Mouse (Mus musculus): ENCODE results near the gene Ulk4. TPM values are rescaled to one million over a fixed set of nuclear protein-coding genes. Genes with fewer than 3 reads are reported as not detected.
A peak's percentile ranks its signal among the peaks of the same experiment; 100 is the strongest.
"Not testable (repeated sequence)": the region's sequence is repeated elsewhere in the genome, so short reads cannot be mapped to it uniquely, and the experiment has no call there.

Ulk4 gene
- polyA plus RNA-seq, 1 experiment from 2014 or later, result 167 TPM

DNA sequence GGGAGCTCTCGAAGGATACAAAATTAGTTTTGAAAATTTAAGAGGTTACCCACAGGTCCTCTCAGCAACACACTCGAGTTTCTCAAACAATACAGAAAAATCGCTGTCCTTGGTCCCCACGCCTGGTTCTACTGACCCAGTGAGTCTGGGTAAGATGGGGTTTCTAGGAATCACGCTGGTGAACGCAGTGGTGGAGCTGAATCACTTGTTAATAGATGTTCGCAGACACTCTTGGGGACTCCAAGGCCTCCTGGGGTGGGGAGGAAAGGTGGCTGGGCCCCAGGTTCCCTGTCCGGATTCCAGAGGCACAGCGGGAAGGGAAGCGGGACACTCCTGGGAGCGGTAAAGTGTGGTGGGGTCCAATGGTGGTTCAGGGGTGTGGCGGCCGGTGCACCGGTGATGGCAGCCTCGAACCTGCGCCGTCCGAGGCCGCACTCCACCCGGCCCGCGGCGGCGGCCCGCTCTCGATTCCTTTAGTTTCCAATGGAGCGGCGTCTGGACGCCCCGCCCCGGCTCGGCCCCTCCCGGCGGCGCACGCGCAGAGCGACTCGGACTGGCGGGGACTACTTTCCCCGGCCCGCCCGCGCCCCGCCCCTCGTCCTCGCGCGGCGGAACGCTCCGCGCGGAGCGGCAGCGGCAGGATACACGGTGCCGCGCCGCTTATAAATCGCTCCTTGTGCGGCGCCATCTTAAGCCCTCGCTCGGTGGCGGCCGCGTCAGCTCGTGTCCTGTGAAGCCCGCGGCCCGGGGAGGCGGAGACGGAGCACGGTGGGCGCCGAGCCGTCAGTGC lies 344.0 kb downstream of the Ulk4 start:
- 6% methylated on average over 76 of the region's 78 CpGs for WGBS
- Histone ChIP-seq H3K4me2 (replicated peaks) (peak overlapping the region; percentile 98), H3K4me3 (peak overlapping the region; percentile 92), H3K4me1 (peaks cover 31% of the 10 kb centered on the region), H3K27ac (peak overlapping the region; percentile 91), H3K36me3 (peaks cover 4% of the 10 kb centered on the region; the same call in 1 of the 2 replicates), H3K9me3 (no peaks in the 10 kb centered on the region), H3K9ac (peak overlapping the region; percentile 96), H3K27me3 (no peaks in the 10 kb centered on the region)
- ATAC-seq (ENCODE audit: low FRiP score, low read depth), result peak; percentile 90

DNA sequence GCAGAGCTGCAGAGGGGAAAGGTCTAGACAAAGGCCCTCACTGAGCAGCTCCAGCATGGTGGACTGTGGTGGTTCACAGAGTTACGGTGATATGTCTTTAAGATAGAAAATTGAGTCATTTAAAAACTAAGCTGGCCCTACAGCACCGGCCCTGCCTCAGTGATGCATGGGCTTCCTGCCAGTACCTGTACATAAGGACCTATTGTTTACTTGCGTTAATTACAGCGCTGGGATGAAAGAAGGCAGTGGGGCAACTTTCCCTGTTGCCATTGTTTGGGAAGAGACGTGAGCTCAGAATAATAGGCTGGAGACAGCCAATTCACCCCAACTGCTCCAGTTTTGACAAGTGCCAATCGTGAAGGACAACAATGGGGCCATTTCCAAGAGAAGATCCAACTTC lies 344.6 kb downstream of the Ulk4 start:
- no peak overlapping the region for H3K27ac ChIP-seq
- H3K4me1 ChIP-seq, result peaks cover 25% of the 10 kb centered on the region
- no peak overlapping the region for H3K4me3 ChIP-seq
- H3K9me3 ChIP-seq, result no peaks in the 10 kb centered on the region
- WGBS, result 71% methylated on average over 6 of the region's 6 CpGs
- 0 out of 2 replicates have a peak, but pooled peaks cover under 1% of the 10 kb centered on the region for H3K36me3 ChIP-seq
- H3K27me3 ChIP-seq, result no peaks in the 10 kb centered on the region
- H3K9ac ChIP-seq, result no peak overlapping the region
- H3K4me2 ChIP-seq (replicated peaks), result no peak overlapping the region
- ATAC-seq (ENCODE audit: low FRiP score, low read depth), result no peak

DNA sequence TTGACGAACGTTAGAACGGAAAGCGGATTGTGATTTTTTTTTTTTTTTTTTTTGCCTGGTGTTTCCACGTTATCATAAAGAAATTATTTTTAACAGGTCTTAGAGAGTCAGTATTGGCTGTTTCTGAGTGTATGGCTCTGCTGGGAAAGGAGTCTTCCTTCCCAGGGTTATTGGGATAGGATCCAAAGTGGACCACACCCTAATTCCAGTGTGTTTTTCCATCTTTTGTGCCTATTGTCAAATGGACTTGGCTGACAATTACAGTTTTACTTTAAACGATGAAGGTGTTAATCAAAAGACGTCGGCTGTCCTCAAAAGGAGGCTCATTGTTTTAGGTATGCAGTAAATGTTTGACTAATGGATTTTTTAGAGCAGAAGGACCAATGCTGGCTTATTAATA lies 346.2 kb downstream of the Ulk4 start:
- Histone ChIP-seq H3K36me3 (no peaks in the 10 kb centered on the region), H3K4me2 (replicated peaks) (no peak overlapping the region), H3K4me3 (no peak overlapping the region), H3K9ac (no peak overlapping the region), H3K4me1 (peaks cover 13% of the 10 kb centered on the region), H3K27me3 (no peaks in the 10 kb centered on the region), H3K27ac (no peak overlapping the region), H3K9me3 (no peaks in the 10 kb centered on the region)
- ATAC-seq (ENCODE audit: low FRiP score, low read depth), result no peak
- 75% methylated on average over 8 of the region's 8 CpGs for WGBS

DNA sequence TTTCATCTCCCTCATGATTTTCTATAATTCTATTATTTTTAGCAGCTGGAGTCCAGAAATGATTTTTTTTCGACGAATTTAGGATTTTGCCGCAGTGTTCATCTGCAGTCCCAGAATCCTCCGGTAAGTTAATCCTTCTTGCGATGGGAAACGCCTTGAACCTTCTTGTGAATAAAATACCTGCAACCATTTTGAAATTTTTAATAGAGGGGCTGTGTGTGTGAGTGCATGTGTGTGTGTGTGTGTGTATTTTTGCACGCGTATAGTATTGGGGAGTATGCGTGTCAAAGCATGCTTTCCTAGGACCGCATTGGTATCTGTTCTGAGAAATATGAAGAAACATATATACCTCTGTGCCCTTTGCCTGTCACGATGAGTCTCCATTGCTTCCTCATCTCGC lies 347.0 kb downstream of the Ulk4 start:
- Histone ChIP-seq H3K4me2 (replicated peaks) (no peak overlapping the region), H3K27ac (no peak overlapping the region), H3K27me3 (no peaks in the 10 kb centered on the region), H3K36me3 (no peaks in the 10 kb centered on the region), H3K4me1 (peaks cover 5% of the 10 kb centered on the region), H3K9ac (no peak overlapping the region; the same call in 1 of the 2 replicates), H3K4me3 (no peak overlapping the region), H3K9me3 (no peaks in the 10 kb centered on the region)
- no peak for ATAC-seq (ENCODE audit: low FRiP score, low read depth)
- 94% methylated on average over 12 of the region's 12 CpGs for WGBS

DNA sequence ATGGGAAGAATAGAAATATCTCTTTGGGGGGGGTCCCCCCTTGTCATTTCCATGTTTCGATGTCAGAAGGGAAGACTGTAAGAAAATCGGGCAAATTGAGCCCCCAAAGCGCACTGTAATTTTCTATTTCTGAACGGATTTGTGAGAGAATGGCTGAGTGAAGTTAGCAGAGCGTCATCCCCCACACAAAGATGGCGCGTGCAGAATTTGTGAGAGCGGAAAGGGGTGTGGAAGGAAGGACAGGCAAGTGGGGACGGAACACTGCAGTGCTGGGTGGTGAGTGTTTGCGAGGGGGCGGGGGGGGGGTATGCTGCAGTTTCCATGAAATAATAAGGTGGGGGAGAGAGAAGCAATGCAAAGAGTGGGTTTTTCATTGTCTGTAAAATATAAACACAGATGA lies 347.9 kb downstream of the Ulk4 start, which contains the start of gene Ctnnb1:
TSS of gene Ctnnb1 (plus strand) at position 136 of the 400 bp plus-strand sequence.
- Histone ChIP-seq H3K9ac (no peak within 1 kb of the TSS), H3K4me3 (no peak within 1 kb of the TSS), H3K36me3 (no peaks in the 10 kb centered on the region), H3K4me2 (replicated peaks) (no peak within 1 kb of the TSS), H3K27ac (no peak within 1 kb of the TSS), H3K4me1 (peaks cover 3% of the 10 kb centered on the region), H3K27me3 (no peaks in the 10 kb centered on the region), H3K9me3 (no peaks in the 10 kb centered on the region)
- WGBS, result 78% methylated on average over 11 of the region's 11 CpGs
- ATAC-seq (ENCODE audit: low FRiP score, low read depth), result no peak

DNA sequence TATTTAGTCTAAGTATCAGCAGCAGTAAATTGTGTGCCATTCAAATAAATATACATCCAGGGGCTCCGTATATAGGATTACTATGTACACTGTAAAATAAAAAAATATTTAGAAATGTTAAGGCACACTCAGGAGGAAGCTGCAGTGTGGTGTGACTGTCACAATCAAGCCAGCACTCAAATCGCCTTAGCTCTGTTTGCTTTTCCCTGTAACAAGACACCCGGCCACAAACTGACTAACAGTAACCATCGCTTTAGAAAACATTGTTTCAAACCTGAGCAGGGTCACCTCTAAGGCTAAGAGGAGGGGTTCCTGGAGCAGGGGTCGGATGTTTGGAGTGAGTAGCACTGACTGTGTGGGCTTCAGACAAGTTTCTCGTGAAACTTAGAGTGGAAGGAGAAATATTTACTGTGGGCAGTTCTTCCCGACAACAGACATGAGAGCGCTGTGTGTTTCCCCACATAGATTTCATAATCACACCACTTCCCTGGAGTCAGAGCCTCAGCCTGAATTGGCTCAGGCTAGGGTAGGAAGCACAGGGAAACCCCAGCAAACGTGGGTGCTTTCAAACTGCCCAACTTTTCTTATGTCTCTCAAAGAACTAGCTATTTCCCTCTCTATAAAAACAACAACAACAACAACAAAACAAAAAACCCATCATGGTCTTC lies 349.9 kb downstream of the Ulk4 start:
- ATAC-seq (ENCODE audit: low FRiP score, low read depth), result no peak
- no peak overlapping the region for H3K9ac ChIP-seq
- 23% methylated on average over 9 of the region's 9 CpGs for WGBS
- no peak overlapping the region for H3K4me3 ChIP-seq
- H3K9me3 ChIP-seq, result no peaks in the 10 kb centered on the region
- no peak overlapping the region for H3K4me2 ChIP-seq (replicated peaks)
- H3K27ac ChIP-seq, result no peak overlapping the region
- H3K27me3 ChIP-seq, result no peaks in the 10 kb centered on the region
- peaks cover 8% of the 10 kb centered on the region; the same call in 1 of the 2 replicates for H3K4me1 ChIP-seq
- no peaks in the 10 kb centered on the region for H3K36me3 ChIP-seq

DNA sequence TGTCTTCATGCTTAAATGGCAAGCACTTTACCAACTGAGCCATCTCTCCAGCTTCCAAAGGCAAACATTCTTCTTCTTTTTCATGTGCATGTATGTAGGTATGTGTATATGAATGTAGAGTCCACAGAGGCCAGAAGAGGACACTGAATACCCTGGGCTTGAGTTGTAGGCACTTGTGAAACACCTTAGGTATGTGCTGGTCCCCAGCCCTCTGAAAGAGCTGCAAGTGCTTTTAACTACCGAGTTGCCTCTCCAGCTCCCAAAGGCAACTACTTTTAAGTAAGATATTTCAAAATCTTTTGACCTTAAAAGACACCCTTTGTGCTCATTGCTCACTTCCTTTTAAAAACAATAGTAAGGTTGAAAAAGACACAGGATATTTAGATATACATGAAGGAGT lies 350.9 kb downstream of the Ulk4 start:
- no peak for ATAC-seq (ENCODE audit: low FRiP score, low read depth)

DNA sequence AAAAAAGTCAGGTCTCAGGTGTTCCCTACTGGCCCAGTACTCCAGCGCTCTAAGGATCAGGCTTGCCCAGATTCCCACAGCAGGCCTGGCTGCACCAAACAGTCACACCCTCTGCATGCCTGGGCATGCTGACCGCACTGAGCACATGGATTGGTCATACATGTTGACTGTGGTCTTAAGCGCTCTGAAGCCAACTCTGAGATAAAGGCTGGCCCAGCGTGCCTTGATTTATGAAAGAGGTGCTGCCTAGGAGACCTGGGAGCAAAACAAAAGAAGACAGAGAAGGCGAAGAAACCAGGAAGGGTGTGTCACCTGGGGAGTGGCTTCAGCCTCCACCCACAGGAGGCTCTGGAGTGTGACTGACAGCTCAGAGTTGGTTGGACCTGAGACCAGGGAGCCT lies 357.9 kb downstream of the Ulk4 start:
- Histone ChIP-seq H3K9ac (no peak overlapping the region), H3K4me1 (peaks cover 15% of the 10 kb centered on the region), H3K27ac (no peak overlapping the region), H3K4me2 (replicated peaks) (no peak overlapping the region), H3K9me3 (peaks cover 5% of the 10 kb centered on the region; the same call in 1 of the 2 replicates), H3K27me3 (no peaks in the 10 kb centered on the region), H3K4me3 (no peak overlapping the region), H3K36me3 (no peaks in the 10 kb centered on the region)
- 76% methylated on average over 5 of the region's 5 CpGs for WGBS
- ATAC-seq (ENCODE audit: low FRiP score, low read depth), result no peak

More for the DNA sequence above, 350.9 kb downstream of the Ulk4 start:
- H3K4me1 ChIP-seq, result peaks cover 8% of the 10 kb centered on the region; the same call in 1 of the 2 replicates
- WGBS, result 58% methylated on average over 1 of the region's 1 CpGs
- H3K4me2 ChIP-seq (replicated peaks), result no peak overlapping the region
- H3K27ac ChIP-seq, result no peak overlapping the region
- no peak overlapping the region for H3K4me3 ChIP-seq
- no peak overlapping the region for H3K9ac ChIP-seq
- H3K9me3 ChIP-seq, result no peaks in the 10 kb centered on the region
- no peaks in the 10 kb centered on the region for H3K27me3 ChIP-seq
- H3K36me3 ChIP-seq, result no peaks in the 10 kb centered on the region

DNA sequence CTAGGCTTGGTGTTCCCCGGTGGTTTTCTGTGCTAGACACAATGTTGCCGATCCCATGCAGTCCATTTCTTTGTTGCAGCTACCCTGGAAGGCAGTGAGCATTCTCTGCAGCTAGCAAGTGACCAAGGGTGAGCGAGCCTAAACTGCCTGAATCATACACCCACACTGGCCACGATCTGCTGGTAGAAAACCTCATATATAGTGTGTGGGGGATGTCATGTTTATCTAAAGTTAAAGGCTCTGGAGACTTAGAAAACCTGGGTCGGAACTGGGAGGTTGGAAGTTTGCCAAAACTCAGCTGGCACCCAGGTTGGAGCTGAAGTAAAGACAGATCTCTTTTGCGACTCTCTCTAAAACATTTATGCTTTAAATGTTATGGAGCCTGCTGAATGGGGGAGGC lies 358.4 kb downstream of the Ulk4 start:
- no peak for ATAC-seq (ENCODE audit: low FRiP score, low read depth)
- Histone ChIP-seq H3K4me1 (peaks cover 15% of the 10 kb centered on the region), H3K9me3 (peaks cover 5% of the 10 kb centered on the region; the same call in 1 of the 2 replicates), H3K27ac (no peak overlapping the region), H3K9ac (no peak overlapping the region), H3K4me3 (no peak overlapping the region), H3K27me3 (no peaks in the 10 kb centered on the region), H3K4me2 (replicated peaks) (no peak overlapping the region), H3K36me3 (no peaks in the 10 kb centered on the region)
- WGBS, result 33% methylated on average over 6 of the region's 6 CpGs

DNA sequence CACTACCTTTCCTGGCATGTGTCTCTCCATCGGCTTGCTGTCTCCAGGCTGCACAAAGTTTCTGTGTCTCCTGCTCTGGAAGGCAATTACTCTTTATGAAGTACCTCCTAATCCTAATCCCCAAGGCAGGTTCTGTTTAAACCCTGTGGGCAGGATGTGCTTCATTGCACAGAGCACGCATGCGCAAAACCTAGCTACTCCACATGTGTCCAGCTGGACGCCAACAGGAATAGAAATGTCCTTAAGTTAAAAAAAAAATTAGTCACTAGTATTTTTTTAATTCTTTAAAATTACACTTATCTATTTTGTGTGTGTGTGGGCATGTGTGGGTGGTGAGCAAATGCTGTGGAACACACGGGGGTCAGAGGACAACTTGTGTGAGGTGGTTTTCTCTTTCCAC lies 358.8 kb downstream of the Ulk4 start:
- WGBS, result 76% methylated on average over 5 of the region's 5 CpGs
- Histone ChIP-seq H3K27ac (no peak overlapping the region), H3K9me3 (peaks cover 5% of the 10 kb centered on the region; the same call in 1 of the 2 replicates), H3K4me2 (replicated peaks) (no peak overlapping the region), H3K4me3 (no peak overlapping the region), H3K36me3 (no peaks in the 10 kb centered on the region), H3K9ac (no peak overlapping the region), H3K27me3 (no peaks in the 10 kb centered on the region), H3K4me1 (peaks cover 15% of the 10 kb centered on the region)
- ATAC-seq (ENCODE audit: low FRiP score, low read depth), result no peak

DNA sequence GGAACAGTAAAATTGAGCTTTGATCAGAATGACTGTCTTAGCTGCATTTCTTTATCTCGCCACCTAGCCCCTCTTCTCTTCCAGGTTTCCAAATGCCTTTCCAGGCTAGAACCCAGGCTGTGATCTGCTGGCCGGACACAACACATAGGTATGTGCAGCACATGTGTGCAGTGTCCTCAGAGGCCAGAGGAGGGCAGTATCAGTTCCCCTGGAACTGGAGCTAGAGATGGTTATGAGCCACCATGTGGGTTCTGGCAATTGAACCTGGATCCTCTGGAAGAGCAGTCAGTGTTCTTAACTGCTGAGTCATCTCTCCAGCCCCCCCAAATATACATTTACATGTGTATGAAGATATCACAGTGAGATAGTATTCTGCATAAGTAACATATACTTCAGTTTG lies 359.4 kb downstream of the Ulk4 start:
- not testable (repeated sequence) for H3K36me3 ChIP-seq; ATAC-seq (ENCODE audit: low FRiP score, low read depth); H3K9me3 ChIP-seq; H3K27ac ChIP-seq; H3K4me3 ChIP-seq; H3K9ac ChIP-seq; H3K4me1 ChIP-seq; H3K27me3 ChIP-seq; H3K4me2 ChIP-seq (replicated peaks)
- WGBS, result 96% methylated on average over 2 of the region's 2 CpGs

DNA sequence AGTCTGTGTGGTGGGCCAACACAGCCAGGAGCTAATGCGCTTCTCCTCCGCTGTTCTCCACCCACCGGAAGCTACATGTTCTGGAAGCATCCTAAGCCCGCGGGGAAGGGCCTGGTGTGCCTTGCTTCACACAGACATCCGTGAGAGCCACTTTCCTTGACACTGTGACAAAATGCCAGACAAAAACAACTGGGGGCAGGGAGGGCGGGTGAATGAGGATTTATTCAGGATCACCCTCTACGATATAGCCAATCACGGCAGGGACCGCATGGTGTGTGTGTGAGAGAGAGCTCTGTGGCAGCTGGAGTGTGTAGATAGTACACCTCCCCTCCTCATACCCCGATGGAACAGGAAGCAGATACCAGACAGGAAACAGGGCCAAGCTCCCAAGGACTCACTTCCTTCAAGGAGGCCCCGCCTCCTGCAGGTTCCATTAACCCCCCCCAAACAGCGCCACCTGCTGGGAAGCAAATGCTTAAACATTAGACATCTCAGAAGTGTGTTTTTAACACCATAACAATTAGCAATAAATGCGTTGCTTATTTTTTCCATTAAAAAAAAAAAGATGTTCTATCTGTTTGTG lies 362.0 kb downstream of the Ulk4 start:
- H3K27me3 ChIP-seq, result no peaks in the 10 kb centered on the region
- ATAC-seq (ENCODE audit: low FRiP score, low read depth), result no peak
- H3K27ac ChIP-seq, result no peak overlapping the region
- peaks cover 5% of the 10 kb centered on the region; the same call in 1 of the 2 replicates for H3K9me3 ChIP-seq
- 86% methylated on average over 14 of the region's 14 CpGs for WGBS
- no peak overlapping the region for H3K4me3 ChIP-seq
- peaks cover 9% of the 10 kb centered on the region for H3K4me1 ChIP-seq
- no peak overlapping the region for H3K4me2 ChIP-seq (replicated peaks)
- no peaks in the 10 kb centered on the region for H3K36me3 ChIP-seq
- H3K9ac ChIP-seq, result no peak overlapping the region

Measured in limb, embryonic 13.5 days (tissue).